Mouse (Mus musculus): ENCODE data around the gene Hexdc.
A peak's percentile ranks its signal among the peaks of the same experiment; 100 is the strongest.

Hexdc gene

GRCm38 (mm10) chr11:121221321-121222010, 17.2 kb downstream of the Hexdc start:
- no peak for DNase-seq (ENCODE audit: inconsistent age in 2 of 2, low spot score in 1 of 2)

- DNase-seq (ENCODE audit: inconsistent age in 2 of 2, low spot score in 1 of 2), result peak in 1 of 2 experiments; percentile 43
Observed at GRCm38 (mm10) chr11:121228129-121229017, 24.1 kb downstream of the Hexdc start.

GRCm38 (mm10) chr11:121229018-121229439, 24.8 kb downstream of the Hexdc start, which contains the start of gene Cybc1:
Cybc1 (minus strand) TSS chr11:121229322.
- peak; percentile 78 to 94 for DNase-seq (ENCODE audit: inconsistent age in 2 of 2, low spot score in 1 of 2)

- no peak for DNase-seq (ENCODE audit: inconsistent age in 2 of 2, low spot score in 1 of 2)
Observed at GRCm38 (mm10) chr11:121231191-121231590, 27.0 kb downstream of the Hexdc start.

GRCm38 (mm10) chr11:121231628-121232291, 27.5 kb downstream of the Hexdc start:
- no peak for DNase-seq (ENCODE audit: inconsistent age in 2 of 2, low spot score in 1 of 2)

- DNase-seq (ENCODE audit: inconsistent age in 2 of 2, low spot score in 1 of 2), result no peak
Observed at GRCm38 (mm10) chr11:121232706-121233105, 28.5 kb downstream of the Hexdc start.

GRCm38 (mm10) chr11:121235475-121236238, 31.4 kb downstream of the Hexdc start:
- peak; percentile 25 to 64 for DNase-seq (ENCODE audit: inconsistent age in 2 of 2, low spot score in 1 of 2)

GRCm38 (mm10) chr11:121236564-121237344, 32.5 kb downstream of the Hexdc start, which contains the start of gene Narf:
Narf (plus strand) TSS chr11:121237253.
- peak; percentile 99 to 100 for DNase-seq (ENCODE audit: inconsistent age in 2 of 2, low spot score in 1 of 2)

- DNase-seq (ENCODE audit: inconsistent age in 2 of 2, low spot score in 1 of 2), result no peak
Observed at GRCm38 (mm10) chr11:121237345-121238128, 33.3 kb downstream of the Hexdc start.

GRCm38 (mm10) chr11:121239669-121240068, 35.4 kb downstream of the Hexdc start:
- DNase-seq (ENCODE audit: inconsistent age in 2 of 2, low spot score in 1 of 2), result no peak

GRCm38 (mm10) chr11:121250196-121250595, 46.0 kb downstream of the Hexdc start:
- no peak for DNase-seq (ENCODE audit: inconsistent age in 2 of 2, low spot score in 1 of 2)

GRCm38 (mm10) chr11:121259160-121260100, 55.2 kb downstream of the Hexdc start, which contains the start of gene Foxk2:
Foxk2 (plus strand) TSS chr11:121259990.
- peak; percentile 94 to 96 for DNase-seq (ENCODE audit: inconsistent age in 2 of 2, low spot score in 1 of 2)

- peak in 1 of 2 experiments; percentile 46 for DNase-seq (ENCODE audit: inconsistent age in 2 of 2, low spot score in 1 of 2)
Observed at GRCm38 (mm10) chr11:121260211-121260906, 56.1 kb downstream of the Hexdc start.

GRCm38 (mm10) chr11:121261074-121261473, 56.8 kb downstream of the Hexdc start:
- no peak for DNase-seq (ENCODE audit: inconsistent age in 2 of 2, low spot score in 1 of 2)

Measured in adrenal gland, adult (tissue).